Mouse (Mus musculus): ENCODE data around the gene Ttc23l.

Ttc23l gene

GRCm38 (mm10) chr15:10500838-10501719, 57.4 kb downstream of the Ttc23l start:
- WGBS, result 56% methylated on average over 11 of the region's 11 CpGs

- 78% methylated on average over 5 of the region's 5 CpGs for WGBS
Observed at GRCm38 (mm10) chr15:10500035-10500434, 58.4 kb downstream of the Ttc23l start.

- 76% methylated on average over 5 of the region's 5 CpGs for WGBS
Observed at GRCm38 (mm10) chr15:10499593-10499992, 58.9 kb downstream of the Ttc23l start.

GRCm38 (mm10) chr15:10496696-10497095, 61.8 kb downstream of the Ttc23l start:
- WGBS, result 98% methylated on average over 1 of the region's 1 CpGs

- 94% methylated on average over 11 of the region's 11 CpGs for WGBS
Observed at GRCm38 (mm10) chr15:10495944-10496343, 62.5 kb downstream of the Ttc23l start.

- 66% methylated on average over 5 of the region's 5 CpGs for WGBS
Observed at GRCm38 (mm10) chr15:10490101-10490500, 68.4 kb downstream of the Ttc23l start.

- WGBS, result 46% methylated on average over 2 of the region's 2 CpGs
Observed at GRCm38 (mm10) chr15:10487246-10487645, 71.2 kb downstream of the Ttc23l start.

- 1% methylated on average over 18 of the region's 18 CpGs for WGBS
Observed at GRCm38 (mm10) chr15:10486365-10486839, 72.1 kb downstream of the Ttc23l start.

GRCm38 (mm10) chr15:10485484-10486364, 72.7 kb downstream of the Ttc23l start, which contains the start of the genes Brix1 and Rad1:
Gene Brix1, minus strand, starts transcription at chr15:10485947.
Gene Rad1, plus strand, starts transcription at chr15:10486018.
- WGBS, result under 1% methylated on average over 58 of the region's 58 CpGs

- 10% methylated on average over 3 of the region's 3 CpGs for WGBS
Observed at GRCm38 (mm10) chr15:10470941-10471340, 87.5 kb downstream of the Ttc23l start.

GRCm38 (mm10) chr15:10470151-10470831, 88.2 kb downstream of the Ttc23l start, which contains the start of gene Dnajc21:
Gene Dnajc21, minus strand, starts transcription at chr15:10470516.
- 1% methylated on average over 86 of the region's 87 CpGs for WGBS

- WGBS, result under 1% methylated on average over 40 of the region's 40 CpGs
Observed at GRCm38 (mm10) chr15:10469641-10470150, 88.8 kb downstream of the Ttc23l start.

- WGBS, result 65% methylated on average over 3 of the region's 3 CpGs
Observed at GRCm38 (mm10) chr15:10468761-10469160, 89.7 kb downstream of the Ttc23l start.

GRCm38 (mm10) chr15:10464678-10465077, 93.8 kb downstream of the Ttc23l start:
- 91% methylated on average over 3 of the region's 3 CpGs for WGBS

- WGBS, result 64% methylated on average over 5 of the region's 5 CpGs
Observed at GRCm38 (mm10) chr15:10463555-10463954, 94.9 kb downstream of the Ttc23l start.

- WGBS, result 63% methylated on average over 12 of the region's 12 CpGs
Observed at GRCm38 (mm10) chr15:10460986-10461385, 97.5 kb downstream of the Ttc23l start.
